Mouse (Mus musculus): ENCODE measurements around the gene Crtac1. TPM values are rescaled to one million over a fixed set of nuclear protein-coding genes. Genes with fewer than 3 reads are reported as not detected.
A peak's percentile ranks its signal among the peaks of the same experiment; 100 is the strongest.

Crtac1 gene
- polyA plus RNA-seq, 1 experiment from 2014 or later: 4.0 TPM

GRCm38 (mm10) chr19:42439353-42439752, 7.8 kb upstream of the Crtac1 start:
- DNase-seq (ENCODE audit: low spot score) (no peak), ATAC-seq (replicated peaks; ENCODE audit: low FRiP score) (no peak)
- Histone ChIP-seq H3K4me3 (ENCODE audit: low read depth, low read length) (no peak overlapping the region), H3K9ac (ENCODE audit: low read length) (no peak overlapping the region), H3K4me1 (replicated peaks; ENCODE audit: control insufficient read depth, insufficient read depth, low read length) (no peaks in the 10 kb centered on the region), H3K9me3 (ENCODE audit: control insufficient read depth, low read length) (no peaks in the 10 kb centered on the region), H3K27me3 (ENCODE audit: control insufficient read depth, insufficient read depth, low read length) (peaks cover 3% of the 10 kb centered on the region; the same call in 1 of the 2 replicates), H3K4me2 (ENCODE audit: low read depth, low read length, severe bottlenecking) (no peak overlapping the region), H3K27ac (ENCODE audit: low read depth, low read length) (no peak overlapping the region), H3K36me3 (ENCODE audit: control insufficient read depth, insufficient read depth, low read length) (no peaks in the 10 kb centered on the region)
- 81% methylated on average over 9 of the region's 9 CpGs for WGBS

GRCm38 (mm10) chr19:42435621-42436020, 4.0 kb upstream of the Crtac1 start:
- Histone ChIP-seq H3K36me3 (ENCODE audit: control insufficient read depth, insufficient read depth, low read length) (no peaks in the 10 kb centered on the region), H3K27me3 (ENCODE audit: control insufficient read depth, insufficient read depth, low read length) (peaks cover 26% of the 10 kb centered on the region), H3K9ac (ENCODE audit: low read length) (no peak overlapping the region), H3K4me2 (ENCODE audit: low read depth, low read length, severe bottlenecking) (no peak overlapping the region), H3K27ac (ENCODE audit: low read depth, low read length) (no peak overlapping the region), H3K4me1 (replicated peaks; ENCODE audit: control insufficient read depth, insufficient read depth, low read length) (peaks cover 7% of the 10 kb centered on the region), H3K9me3 (ENCODE audit: control insufficient read depth, low read length) (no peaks in the 10 kb centered on the region), H3K4me3 (ENCODE audit: low read depth, low read length) (no peak overlapping the region)
- WGBS: 67% methylated on average over 4 of the region's 4 CpGs
- ATAC-seq (replicated peaks; ENCODE audit: low FRiP score) (no peak), DNase-seq (ENCODE audit: low spot score) (no peak)

GRCm38 (mm10) chr19:42432761-42433160, 1.2 kb upstream of the Crtac1 start:
- H3K4me3 ChIP-seq (ENCODE audit: low read depth, low read length): peak overlapping the region; percentile 65
- peaks cover 7% of the 10 kb centered on the region for H3K4me1 ChIP-seq (replicated peaks; ENCODE audit: control insufficient read depth, insufficient read depth, low read length)
- ATAC-seq (replicated peaks; ENCODE audit: low FRiP score) (no peak), DNase-seq (ENCODE audit: low spot score) (no peak)
- H3K4me2 ChIP-seq (ENCODE audit: low read depth, low read length, severe bottlenecking): peak overlapping the region; percentile 83
- no peak overlapping the region for H3K27ac ChIP-seq (ENCODE audit: low read depth, low read length)
- peaks cover 38% of the 10 kb centered on the region for H3K27me3 ChIP-seq (ENCODE audit: control insufficient read depth, insufficient read depth, low read length)
- peak overlapping the region; percentile 73; the same call in 1 of the 2 replicates for H3K9ac ChIP-seq (ENCODE audit: low read length)
- no peaks in the 10 kb centered on the region for H3K36me3 ChIP-seq (ENCODE audit: control insufficient read depth, insufficient read depth, low read length)
- no peaks in the 10 kb centered on the region for H3K9me3 ChIP-seq (ENCODE audit: control insufficient read depth, low read length)
- 48% methylated on average over 8 of the region's 8 CpGs for WGBS

GRCm38 (mm10) chr19:42432191-42432590, 608 bp upstream of the Crtac1 start:
- H3K4me3 ChIP-seq (ENCODE audit: low read depth, low read length): peak overlapping the region; percentile 65
- H3K36me3 ChIP-seq (ENCODE audit: control insufficient read depth, insufficient read depth, low read length): no peaks in the 10 kb centered on the region
- 0 out of 2 replicates have a peak overlapping the region, but pooled peaks have one; percentile 41 for H3K27ac ChIP-seq (ENCODE audit: low read depth, low read length)
- H3K9ac ChIP-seq (ENCODE audit: low read length): peak overlapping the region; percentile 73
- 0% methylated on average over 39 of the region's 44 CpGs for WGBS
- no peaks in the 10 kb centered on the region for H3K9me3 ChIP-seq (ENCODE audit: control insufficient read depth, low read length)
- H3K4me2 ChIP-seq (ENCODE audit: low read depth, low read length, severe bottlenecking): peak overlapping the region; percentile 83
- peak; percentile 68 for ATAC-seq (replicated peaks; ENCODE audit: low FRiP score)
- peaks cover 7% of the 10 kb centered on the region for H3K4me1 ChIP-seq (replicated peaks; ENCODE audit: control insufficient read depth, insufficient read depth, low read length)
- H3K27me3 ChIP-seq (ENCODE audit: control insufficient read depth, insufficient read depth, low read length): peaks cover 38% of the 10 kb centered on the region
- DNase-seq (ENCODE audit: low spot score): peak; percentile 82

GRCm38 (mm10) chr19:42430981-42431380, 602 bp downstream of the Crtac1 start:
- H3K27me3 ChIP-seq (ENCODE audit: control insufficient read depth, insufficient read depth, low read length): peaks cover 38% of the 10 kb centered on the region
- peak overlapping the region; percentile 65 for H3K4me3 ChIP-seq (ENCODE audit: low read depth, low read length)
- DNase-seq (ENCODE audit: low spot score) (peak; percentile 65), ATAC-seq (replicated peaks; ENCODE audit: low FRiP score) (peak; percentile 6; the same call in 1 of the 2 replicates)
- H3K36me3 ChIP-seq (ENCODE audit: control insufficient read depth, insufficient read depth, low read length): no peaks in the 10 kb centered on the region
- WGBS: 3% methylated on average over 19 of the region's 19 CpGs
- no peaks in the 10 kb centered on the region for H3K9me3 ChIP-seq (ENCODE audit: control insufficient read depth, low read length)
- H3K27ac ChIP-seq (ENCODE audit: low read depth, low read length): no peak overlapping the region
- peaks cover 7% of the 10 kb centered on the region for H3K4me1 ChIP-seq (replicated peaks; ENCODE audit: control insufficient read depth, insufficient read depth, low read length)
- H3K9ac ChIP-seq (ENCODE audit: low read length): peak overlapping the region; percentile 73
- peak overlapping the region; percentile 83 for H3K4me2 ChIP-seq (ENCODE audit: low read depth, low read length, severe bottlenecking)

- DNase-seq (ENCODE audit: low spot score): peak; percentile 76
- Histone ChIP-seq H3K27me3 (ENCODE audit: control insufficient read depth, insufficient read depth, low read length) (peaks cover 35% of the 10 kb centered on the region), H3K27ac (ENCODE audit: low read depth, low read length) (no peak overlapping the region), H3K4me1 (replicated peaks; ENCODE audit: control insufficient read depth, insufficient read depth, low read length) (peaks cover 7% of the 10 kb centered on the region), H3K4me2 (ENCODE audit: low read depth, low read length, severe bottlenecking) (no peak overlapping the region), H3K9me3 (ENCODE audit: control insufficient read depth, low read length) (no peaks in the 10 kb centered on the region), H3K4me3 (ENCODE audit: low read depth, low read length) (no peak overlapping the region), H3K36me3 (ENCODE audit: control insufficient read depth, insufficient read depth, low read length) (no peaks in the 10 kb centered on the region), H3K9ac (ENCODE audit: low read length) (no peak overlapping the region)
- WGBS: 18% methylated on average over 3 of the region's 3 CpGs
- ATAC-seq (replicated peaks; ENCODE audit: low FRiP score): no peak
Observed at GRCm38 (mm10) chr19:42429410-42429809, 2.2 kb downstream of the Crtac1 start.

- no peak overlapping the region for H3K27ac ChIP-seq (ENCODE audit: low read depth, low read length)
- ATAC-seq (replicated peaks; ENCODE audit: low FRiP score) (no peak), DNase-seq (ENCODE audit: low spot score) (peak; percentile 72)
- no peak overlapping the region for H3K4me3 ChIP-seq (ENCODE audit: low read depth, low read length)
- peaks cover 8% of the 10 kb centered on the region; the same call in 1 of the 2 replicates for H3K27me3 ChIP-seq (ENCODE audit: control insufficient read depth, insufficient read depth, low read length)
- H3K4me1 ChIP-seq (replicated peaks; ENCODE audit: control insufficient read depth, insufficient read depth, low read length): no peaks in the 10 kb centered on the region
- no peak overlapping the region for H3K4me2 ChIP-seq (ENCODE audit: low read depth, low read length, severe bottlenecking)
- no peak overlapping the region for H3K9ac ChIP-seq (ENCODE audit: low read length)
- H3K9me3 ChIP-seq (ENCODE audit: control insufficient read depth, low read length): no peaks in the 10 kb centered on the region
- H3K36me3 ChIP-seq (ENCODE audit: control insufficient read depth, insufficient read depth, low read length): no peaks in the 10 kb centered on the region
- WGBS: 2% methylated on average over 3 of the region's 3 CpGs
Observed at GRCm38 (mm10) chr19:42425208-42425607, 6.4 kb downstream of the Crtac1 start.

- no peaks in the 10 kb centered on the region for H3K36me3 ChIP-seq (ENCODE audit: control insufficient read depth, insufficient read depth, low read length)
- DNase-seq (ENCODE audit: low spot score) (no peak), ATAC-seq (replicated peaks; ENCODE audit: low FRiP score) (no peak)
- no peaks in the 10 kb centered on the region for H3K9me3 ChIP-seq (ENCODE audit: control insufficient read depth, low read length)
- H3K9ac ChIP-seq (ENCODE audit: low read length): no peak overlapping the region
- WGBS: 89% methylated on average over 8 of the region's 8 CpGs
- no peaks in the 10 kb centered on the region for H3K4me1 ChIP-seq (replicated peaks; ENCODE audit: control insufficient read depth, insufficient read depth, low read length)
- peaks cover 3% of the 10 kb centered on the region; the same call in 1 of the 2 replicates for H3K27me3 ChIP-seq (ENCODE audit: control insufficient read depth, insufficient read depth, low read length)
- no peak overlapping the region for H3K4me2 ChIP-seq (ENCODE audit: low read depth, low read length, severe bottlenecking)
- no peak overlapping the region for H3K4me3 ChIP-seq (ENCODE audit: low read depth, low read length)
- no peak overlapping the region for H3K27ac ChIP-seq (ENCODE audit: low read depth, low read length)
Observed at GRCm38 (mm10) chr19:42415042-42415441, 16.5 kb downstream of the Crtac1 start.

GRCm38 (mm10) chr19:42409856-42410255, 21.7 kb downstream of the Crtac1 start:
- DNase-seq (ENCODE audit: low spot score) (no peak), ATAC-seq (replicated peaks; ENCODE audit: low FRiP score) (no peak)
- Histone ChIP-seq H3K9me3 (ENCODE audit: control insufficient read depth, low read length) (no peaks in the 10 kb centered on the region), H3K36me3 (ENCODE audit: control insufficient read depth, insufficient read depth, low read length) (no peaks in the 10 kb centered on the region), H3K9ac (ENCODE audit: low read length) (no peak overlapping the region), H3K4me3 (ENCODE audit: low read depth, low read length) (no peak overlapping the region), H3K27me3 (ENCODE audit: control insufficient read depth, insufficient read depth, low read length) (peaks cover 3% of the 10 kb centered on the region), H3K4me2 (ENCODE audit: low read depth, low read length, severe bottlenecking) (no peak overlapping the region), H3K27ac (ENCODE audit: low read depth, low read length) (no peak overlapping the region), H3K4me1 (replicated peaks; ENCODE audit: control insufficient read depth, insufficient read depth, low read length) (peaks cover 5% of the 10 kb centered on the region; the same call in 1 of the 2 replicates)
- 17% methylated on average over 5 of the region's 5 CpGs for WGBS
